Mouse (Mus musculus): ENCODE results near the gene Add1.
"Not testable (repeated sequence)": the region's sequence is repeated elsewhere in the genome, so short reads cannot be mapped to it uniquely, and the experiment has no call there.

Add1 gene

GRCm38 (mm10) chr5:34549483-34550221 is 23.8 kb upstream of the Add1 start:
- intact Hi-C loops (cut with DNase I) = loop anchor here (5.0 kb wide), 1 partner anchor 98 kb away; no protein-coding TSS in a partner anchor

- intact Hi-C loops (cut with DNase I) = no loop called here
Observed at GRCm38 (mm10) chr5:34550251-34550650, 23.2 kb upstream of the Add1 start.

GRCm38 (mm10) chr5:34551821-34552220 is 21.6 kb upstream of the Add1 start:
- intact Hi-C loops (cut with DNase I) = no loop called here

- intact Hi-C loops (cut with DNase I) = no loop called here
Observed at GRCm38 (mm10) chr5:34563854-34564253, 9.6 kb upstream of the Add1 start.

- intact Hi-C loops (cut with DNase I) = no loop called here
Observed at GRCm38 (mm10) chr5:34564291-34564690, 9.2 kb upstream of the Add1 start.

GRCm38 (mm10) chr5:34565545-34566283 is 7.8 kb upstream of the Add1 start:
- intact Hi-C loops (cut with DNase I) = no loop called here

- intact Hi-C loops (cut with DNase I) = no loop called here
Observed at GRCm38 (mm10) chr5:34571551-34571950, 1.9 kb upstream of the Add1 start.

- intact Hi-C loops (cut with DNase I) = not testable (repeated sequence)
Observed at GRCm38 (mm10) chr5:34572568-34572967, 896 bp upstream of the Add1 start.

GRCm38 (mm10) chr5:34574721-34575120 is 1.3 kb downstream of the Add1 start:
- intact Hi-C loops (cut with DNase I) = no loop called here

- intact Hi-C loops (cut with DNase I) = no loop called here
Observed at GRCm38 (mm10) chr5:34576286-34576685, 2.8 kb downstream of the Add1 start.

- intact Hi-C loops (cut with DNase I) = no loop called here
Observed at GRCm38 (mm10) chr5:34578038-34578655, 4.7 kb downstream of the Add1 start.

- intact Hi-C loops (cut with DNase I) = no loop called here
Observed at GRCm38 (mm10) chr5:34579377-34579776, 5.9 kb downstream of the Add1 start.

- intact Hi-C loops (cut with DNase I) = loop anchor here (5.0 kb wide), 1 partner anchor 64 kb away; no protein-coding TSS in a partner anchor
Observed at GRCm38 (mm10) chr5:34581671-34582313, 8.3 kb downstream of the Add1 start.

GRCm38 (mm10) chr5:34582314-34582675 is 8.8 kb downstream of the Add1 start:
- intact Hi-C loops (cut with DNase I) = loop anchor here (5.0 kb wide), 1 partner anchor 65 kb away; no protein-coding TSS in a partner anchor

GRCm38 (mm10) chr5:34585216-34585615 is 11.8 kb downstream of the Add1 start:
- intact Hi-C loops (cut with DNase I) = no loop called here

GRCm38 (mm10) chr5:34587881-34588280 is 14.4 kb downstream of the Add1 start:
- intact Hi-C loops (cut with DNase I) = no loop called here

GRCm38 (mm10) chr5:34590059-34590458 is 16.6 kb downstream of the Add1 start:
- intact Hi-C loops (cut with DNase I) = no loop called here

GRCm38 (mm10) chr5:34590702-34591101 is 17.2 kb downstream of the Add1 start:
- intact Hi-C loops (cut with DNase I) = no loop called here

- intact Hi-C loops (cut with DNase I) = no loop called here
Observed at GRCm38 (mm10) chr5:34591388-34592004, 18.0 kb downstream of the Add1 start.

- intact Hi-C loops (cut with DNase I) = not testable (repeated sequence)
Observed at GRCm38 (mm10) chr5:34592224-34592623, 18.8 kb downstream of the Add1 start.

GRCm38 (mm10) chr5:34592666-34593065 is 19.2 kb downstream of the Add1 start:
- intact Hi-C loops (cut with DNase I) = no loop called here

Data from adrenal gland (tissue).